Mouse (Mus musculus): ENCODE measurements at regions not wholly inside any gene's neighbourhood (a gene's known extent, or its start where the extent isn't known, plus 50 kb on each side); places are given as distances from the start of the nearest gene placed in this dataset.

GRCm38 (mm10) chr7:111313921-111314320, 231.1 kb upstream of the Eif4g2 start:
- ATAC-seq (replicated peaks; ENCODE audit: low FRiP score), result no peak
- Histone ChIP-seq H3K9ac (ENCODE audit: low read length) (no peak overlapping the region), H3K27ac (ENCODE audit: low read depth, low read length) (no peak overlapping the region), H3K4me3 (ENCODE audit: low read depth, low read length) (no peak overlapping the region), H3K4me2 (ENCODE audit: low read depth, low read length, severe bottlenecking) (no peak overlapping the region), H3K27me3 (ENCODE audit: control insufficient read depth, insufficient read depth, low read length) (no peaks in the 10 kb centered on the region), H3K4me1 (replicated peaks; ENCODE audit: control insufficient read depth, insufficient read depth, low read length) (no peaks in the 10 kb centered on the region), H3K36me3 (ENCODE audit: control insufficient read depth, insufficient read depth, low read length) (no peaks in the 10 kb centered on the region), H3K9me3 (ENCODE audit: control insufficient read depth, low read length) (no peaks in the 10 kb centered on the region)
- WGBS, result 91% methylated on average over 4 of the region's 4 CpGs
- no peak for DNase-seq (ENCODE audit: low spot score)

- ATAC-seq (replicated peaks; ENCODE audit: low FRiP score) (no peak), DNase-seq (ENCODE audit: low spot score) (no peak)
- Histone ChIP-seq H3K27ac (ENCODE audit: low read depth, low read length) (no peak overlapping the region), H3K4me2 (ENCODE audit: low read depth, low read length, severe bottlenecking) (no peak overlapping the region), H3K4me1 (replicated peaks; ENCODE audit: control insufficient read depth, insufficient read depth, low read length) (no peaks in the 10 kb centered on the region), H3K36me3 (ENCODE audit: control insufficient read depth, insufficient read depth, low read length) (no peaks in the 10 kb centered on the region), H3K9ac (ENCODE audit: low read length) (no peak overlapping the region), H3K4me3 (ENCODE audit: low read depth, low read length) (no peak overlapping the region), H3K27me3 (ENCODE audit: control insufficient read depth, insufficient read depth, low read length) (no peaks in the 10 kb centered on the region), H3K9me3 (ENCODE audit: control insufficient read depth, low read length) (no peaks in the 10 kb centered on the region)
Measured at GRCm38 (mm10) chr7:111305196-111305595, 222.4 kb upstream of the Eif4g2 start.

- 69% methylated on average over 16 of the region's 16 CpGs for WGBS
- no peak overlapping the region for H3K4me3 ChIP-seq (ENCODE audit: low read depth, low read length)
- H3K27me3 ChIP-seq (ENCODE audit: control insufficient read depth, insufficient read depth, low read length), result no peaks in the 10 kb centered on the region
- ATAC-seq (replicated peaks; ENCODE audit: low FRiP score) (no peak), DNase-seq (ENCODE audit: low spot score) (no peak)
- no peak overlapping the region for H3K4me2 ChIP-seq (ENCODE audit: low read depth, low read length, severe bottlenecking)
- no peaks in the 10 kb centered on the region for H3K9me3 ChIP-seq (ENCODE audit: control insufficient read depth, low read length)
- H3K27ac ChIP-seq (ENCODE audit: low read depth, low read length), result no peak overlapping the region
- H3K4me1 ChIP-seq (replicated peaks; ENCODE audit: control insufficient read depth, insufficient read depth, low read length), result no peaks in the 10 kb centered on the region
- H3K9ac ChIP-seq (ENCODE audit: low read length), result no peak overlapping the region
- no peaks in the 10 kb centered on the region for H3K36me3 ChIP-seq (ENCODE audit: control insufficient read depth, insufficient read depth, low read length)
Measured at GRCm38 (mm10) chr7:111301791-111302488, 219.1 kb upstream of the Eif4g2 start.

DNA sequence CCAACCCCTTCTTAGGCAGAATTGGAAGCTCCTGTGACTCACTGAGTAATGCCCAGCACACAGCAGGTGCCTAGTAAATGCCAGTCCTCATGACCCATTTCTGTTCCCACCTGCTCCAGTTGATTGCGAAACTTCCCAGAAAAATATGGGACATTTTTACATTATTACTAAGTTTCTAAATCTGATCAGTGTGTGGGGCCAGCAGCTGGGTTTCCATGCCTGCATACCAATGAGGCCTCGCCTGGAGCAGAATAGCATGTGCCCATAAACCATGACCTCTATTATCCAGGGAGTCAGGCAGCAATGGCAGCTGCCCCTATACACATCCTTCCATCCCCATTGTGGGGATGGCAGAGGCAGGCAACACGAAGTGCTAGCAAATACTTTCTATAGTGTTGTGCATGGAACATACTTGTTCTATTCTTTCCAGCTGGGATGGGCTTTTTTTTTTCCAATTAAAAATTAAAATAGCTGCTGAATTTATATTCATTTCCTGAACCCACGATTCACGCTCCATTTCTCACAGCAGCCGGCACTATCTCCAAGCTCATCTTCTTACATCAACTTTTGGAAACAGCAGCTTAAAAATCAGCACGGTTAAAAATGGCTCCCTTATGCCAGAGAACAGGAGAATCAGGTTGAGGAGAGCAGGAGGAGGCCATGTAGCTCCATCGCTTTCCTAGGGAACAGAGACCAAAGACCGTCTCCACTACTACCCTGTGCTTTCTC, 214.5 kb upstream of the Eif4g2 start:
- no peak overlapping the region for H3K4me3 ChIP-seq (ENCODE audit: low read depth, low read length)
- H3K27ac ChIP-seq (ENCODE audit: low read depth, low read length), result no peak overlapping the region
- no peak overlapping the region for H3K4me2 ChIP-seq (ENCODE audit: low read depth, low read length, severe bottlenecking)
- no peak for ATAC-seq (replicated peaks; ENCODE audit: low FRiP score)
- 82% methylated on average over 9 of the region's 9 CpGs for WGBS
- H3K9ac ChIP-seq (ENCODE audit: low read length), result no peak overlapping the region
- no peaks in the 10 kb centered on the region for H3K9me3 ChIP-seq (ENCODE audit: control insufficient read depth, low read length)
- H3K27me3 ChIP-seq (ENCODE audit: control insufficient read depth, insufficient read depth, low read length), result no peaks in the 10 kb centered on the region
- DNase-seq (ENCODE audit: low spot score), result no peak
- H3K4me1 ChIP-seq (replicated peaks; ENCODE audit: control insufficient read depth, insufficient read depth, low read length), result no peaks in the 10 kb centered on the region
- H3K36me3 ChIP-seq (ENCODE audit: control insufficient read depth, insufficient read depth, low read length), result no peaks in the 10 kb centered on the region

DNA sequence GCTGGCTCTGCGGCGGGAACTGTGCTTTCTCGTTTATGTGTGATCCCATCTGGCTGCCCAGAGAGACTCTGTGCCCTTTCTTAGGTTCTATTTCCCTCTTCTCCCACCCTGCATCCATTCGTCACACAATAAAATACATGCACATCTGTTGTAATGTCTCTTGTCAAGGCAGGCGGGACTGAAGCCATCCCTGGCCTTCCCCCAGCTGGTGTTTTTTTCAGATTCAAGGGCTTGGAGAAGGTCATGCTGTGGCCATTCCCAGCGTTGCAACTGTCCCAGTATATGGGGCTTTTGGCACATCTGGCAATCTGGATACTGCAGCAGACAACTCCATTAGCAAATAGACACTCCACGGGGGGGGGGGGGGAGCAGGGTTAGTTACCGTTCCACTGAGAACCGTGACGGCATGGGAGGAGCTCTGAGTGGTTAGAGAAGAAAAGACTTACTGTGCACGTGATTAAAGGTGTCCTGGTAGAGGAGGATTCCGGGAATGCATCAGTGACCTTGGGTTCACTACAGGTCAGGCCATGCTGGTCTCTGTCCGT, 200.7 kb upstream of the Eif4g2 start:
- ATAC-seq (replicated peaks; ENCODE audit: low FRiP score) (no peak), DNase-seq (ENCODE audit: low spot score) (no peak)
- Histone ChIP-seq H3K9me3 (ENCODE audit: control insufficient read depth, low read length) (no peaks in the 10 kb centered on the region), H3K4me2 (ENCODE audit: low read depth, low read length, severe bottlenecking) (no peak overlapping the region), H3K36me3 (ENCODE audit: control insufficient read depth, insufficient read depth, low read length) (no peaks in the 10 kb centered on the region), H3K9ac (ENCODE audit: low read length) (no peak overlapping the region), H3K27ac (ENCODE audit: low read depth, low read length) (no peak overlapping the region), H3K27me3 (ENCODE audit: control insufficient read depth, insufficient read depth, low read length) (no peaks in the 10 kb centered on the region), H3K4me3 (ENCODE audit: low read depth, low read length) (no peak overlapping the region), H3K4me1 (replicated peaks; ENCODE audit: control insufficient read depth, insufficient read depth, low read length) (no peaks in the 10 kb centered on the region)
- 63% methylated on average over 13 of the region's 13 CpGs for WGBS

- H3K9ac ChIP-seq (ENCODE audit: low read length), result no peak overlapping the region
- H3K4me2 ChIP-seq (ENCODE audit: low read depth, low read length, severe bottlenecking), result no peak overlapping the region
- ATAC-seq (replicated peaks; ENCODE audit: low FRiP score), result no peak
- H3K9me3 ChIP-seq (ENCODE audit: control insufficient read depth, low read length), result no peaks in the 10 kb centered on the region
- H3K4me3 ChIP-seq (ENCODE audit: low read depth, low read length), result no peak overlapping the region
- no peaks in the 10 kb centered on the region for H3K36me3 ChIP-seq (ENCODE audit: control insufficient read depth, insufficient read depth, low read length)
- DNase-seq (ENCODE audit: low spot score), result no peak
- H3K27ac ChIP-seq (ENCODE audit: low read depth, low read length), result no peak overlapping the region
- 78% methylated on average over 8 of the region's 8 CpGs for WGBS
- no peaks in the 10 kb centered on the region for H3K4me1 ChIP-seq (replicated peaks; ENCODE audit: control insufficient read depth, insufficient read depth, low read length)
- H3K27me3 ChIP-seq (ENCODE audit: control insufficient read depth, insufficient read depth, low read length), result no peaks in the 10 kb centered on the region
Measured at GRCm38 (mm10) chr7:111282314-111282713, 199.5 kb upstream of the Eif4g2 start.

DNA sequence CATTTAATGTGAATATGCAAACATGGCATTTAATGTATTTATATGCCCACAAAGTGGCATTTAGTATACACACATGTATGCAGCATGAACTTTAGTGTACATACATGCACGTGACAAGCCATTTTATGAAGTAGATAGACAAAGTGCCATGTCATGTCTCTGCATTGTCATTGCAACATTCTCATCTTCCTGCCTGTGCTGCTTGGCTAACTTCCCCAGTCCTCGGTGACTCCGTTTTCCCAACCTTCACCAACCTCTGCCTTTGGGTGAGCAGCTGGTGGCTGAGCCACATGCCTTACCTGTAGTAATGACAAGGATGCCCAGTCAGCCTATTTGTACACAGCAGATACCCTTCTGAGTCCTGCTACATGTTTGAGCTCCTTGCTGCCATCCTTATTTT, 194.9 kb upstream of the Eif4g2 start:
- no peaks in the 10 kb centered on the region for H3K36me3 ChIP-seq (ENCODE audit: control insufficient read depth, insufficient read depth, low read length)
- no peak overlapping the region for H3K4me2 ChIP-seq (ENCODE audit: low read depth, low read length, severe bottlenecking)
- DNase-seq (ENCODE audit: low spot score), result no peak
- no peak overlapping the region for H3K9ac ChIP-seq (ENCODE audit: low read length)
- no peaks in the 10 kb centered on the region for H3K4me1 ChIP-seq (replicated peaks; ENCODE audit: control insufficient read depth, insufficient read depth, low read length)
- no peak overlapping the region for H3K4me3 ChIP-seq (ENCODE audit: low read depth, low read length)
- H3K27me3 ChIP-seq (ENCODE audit: control insufficient read depth, insufficient read depth, low read length), result no peaks in the 10 kb centered on the region
- no peak for ATAC-seq (replicated peaks; ENCODE audit: low FRiP score)
- H3K9me3 ChIP-seq (ENCODE audit: control insufficient read depth, low read length), result no peaks in the 10 kb centered on the region
- no peak overlapping the region for H3K27ac ChIP-seq (ENCODE audit: low read depth, low read length)
- 91% methylated on average over 3 of the region's 3 CpGs for WGBS

- no peak overlapping the region for H3K27ac ChIP-seq (ENCODE audit: low read depth, low read length)
- H3K4me1 ChIP-seq (replicated peaks; ENCODE audit: control insufficient read depth, insufficient read depth, low read length), result no peaks in the 10 kb centered on the region
- no peak overlapping the region for H3K4me3 ChIP-seq (ENCODE audit: low read depth, low read length)
- H3K36me3 ChIP-seq (ENCODE audit: control insufficient read depth, insufficient read depth, low read length), result no peaks in the 10 kb centered on the region
- ATAC-seq (replicated peaks; ENCODE audit: low FRiP score), result no peak
- DNase-seq (ENCODE audit: low spot score), result no peak
- no peak overlapping the region for H3K9ac ChIP-seq (ENCODE audit: low read length)
- no peaks in the 10 kb centered on the region for H3K27me3 ChIP-seq (ENCODE audit: control insufficient read depth, insufficient read depth, low read length)
- H3K9me3 ChIP-seq (ENCODE audit: control insufficient read depth, low read length), result no peaks in the 10 kb centered on the region
- 89% methylated on average over 5 of the region's 5 CpGs for WGBS
- H3K4me2 ChIP-seq (ENCODE audit: low read depth, low read length, severe bottlenecking), result no peak overlapping the region
Measured at GRCm38 (mm10) chr7:111273839-111274238, 191.0 kb upstream of the Eif4g2 start.

DNA sequence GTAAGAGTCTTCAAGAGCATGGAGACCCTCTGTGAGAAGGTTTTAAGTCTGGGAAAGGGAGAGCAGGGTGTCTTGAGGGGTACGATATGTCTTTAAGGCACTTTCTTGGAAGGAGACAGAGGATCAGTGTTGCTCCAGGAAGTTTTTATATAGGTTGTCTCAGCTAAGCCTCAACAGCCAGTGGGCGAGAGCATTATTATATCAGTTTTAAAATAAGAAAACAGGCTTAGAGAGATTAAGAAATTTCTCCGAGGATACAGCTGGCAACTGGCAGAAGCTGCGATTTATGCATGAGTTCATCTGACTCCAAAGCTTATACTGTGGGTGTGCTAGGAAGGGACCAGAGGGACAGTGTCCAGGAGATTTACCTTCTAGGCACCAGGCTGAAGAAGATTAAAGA, 188.0 kb upstream of the Eif4g2 start:
- DNase-seq (ENCODE audit: low spot score), result no peak
- no peak for ATAC-seq (replicated peaks; ENCODE audit: low FRiP score)
- Histone ChIP-seq H3K27me3 (ENCODE audit: control insufficient read depth, insufficient read depth, low read length) (no peaks in the 10 kb centered on the region), H3K36me3 (ENCODE audit: control insufficient read depth, insufficient read depth, low read length) (no peaks in the 10 kb centered on the region), H3K4me2 (ENCODE audit: low read depth, low read length, severe bottlenecking) (no peak overlapping the region), H3K9ac (ENCODE audit: low read length) (no peak overlapping the region), H3K9me3 (ENCODE audit: control insufficient read depth, low read length) (no peaks in the 10 kb centered on the region), H3K4me1 (replicated peaks; ENCODE audit: control insufficient read depth, insufficient read depth, low read length) (no peaks in the 10 kb centered on the region), H3K27ac (ENCODE audit: low read depth, low read length) (no peak overlapping the region), H3K4me3 (ENCODE audit: low read depth, low read length) (no peak overlapping the region)
- WGBS, result 89% methylated on average over 4 of the region's 4 CpGs
